Mouse (Mus musculus) intestine, postnatal 0 days (tissue): ENCODE data around the gene Itga7. TPM values are rescaled to one million over a fixed set of nuclear protein-coding genes. Genes with fewer than 3 reads are reported as not detected.
A peak's percentile ranks its signal among the peaks of the same experiment; 100 is the strongest.

ENCODE experiments used
- ATAC-seq: fragments of 200-750 bp; cut with Nextera tagmentation; 2 replicates; pipeline ENCODE4 v1.8.0; 2017; ENCODE audit warnings: mild to moderate bottlenecking, moderate TSS enrichment, moderate library complexity
- H3K27ac ChIP-seq: fragments of 300-500 bp; sonication (generic); 2 replicates; pipeline ENCODE4 v1.5.1; 2014; ENCODE audit warnings: mild to moderate bottlenecking, low read depth, low read length, moderate library complexity
- H3K27me3 ChIP-seq: fragments of 300-500 bp; sonication (generic); replicated peaks from 2 replicates; pipeline ENCODE4 v1.6.1; 2014; ENCODE audit warnings: low read length, mixed read lengths; ENCODE audit not compliant: control insufficient read depth, insufficient read depth
- H3K36me3 ChIP-seq: fragments of 300-500 bp; sonication (generic); 2 replicates; pipeline ENCODE4 v1.6.1; 2014; ENCODE audit warnings: mild to moderate bottlenecking, moderate library complexity; ENCODE audit not compliant: control insufficient read depth, insufficient read depth
- H3K4me1 ChIP-seq: fragments of 300-500 bp; sonication (generic); replicated peaks from 2 replicates; pipeline ENCODE4 v1.6.1; 2014; ENCODE audit warnings: antibody characterized with exemption, low read length, mixed read lengths; ENCODE audit not compliant: control insufficient read depth, insufficient read depth
- H3K4me2 ChIP-seq: fragments of 300-500 bp; sonication (generic); replicated peaks from 2 replicates; pipeline ENCODE4 v1.6.1; 2014; ENCODE audit warnings: low read depth, mild to moderate bottlenecking, moderate library complexity
- H3K4me3 ChIP-seq: fragments of 300-500 bp; sonication (generic); 2 replicates; pipeline ENCODE4 v1.5.1; 2014; ENCODE audit warnings: low read depth, low read length
- H3K9ac ChIP-seq: fragments of 300-500 bp; sonication (generic); 2 replicates; pipeline ENCODE4 v1.6.1; 2014; ENCODE audit warnings: mild to moderate bottlenecking, low read depth, low read length
- H3K9me3 ChIP-seq: fragments of 300-500 bp; sonication (generic); 2 replicates; pipeline ENCODE4 v1.6.1; 2016; ENCODE audit warnings: mixed run types; ENCODE audit not compliant: control insufficient read depth
- CTCF ChIP-seq: sonication (generic); IDR thresholded peaks from 2 replicates; pipeline ENCODE4 v1.5.1; 2016; ENCODE audit warnings: low read depth, mild to moderate bottlenecking, control low read depth, antibody characterized with exemption, moderate library complexity
- WGBS: fragments of 180-500 bp; shearing (Covaris S2); extraction: QIAGEN DNeasy Blood & Tissue Kit; methylation state at CpG from one replicate; pipeline ENCODE4 v1.1.7; 2014; 5-methylcytosine and 5-hydroxymethylcytosine counted together
- polyA plus RNA-seq: library from polyadenylated mRNA; unstranded; fragments of >200 nt; fragmentation: Nextera tagmentation; extraction: Ambion mirVana; gene quantifications from 2 replicates; pipeline ENCODE4 v1.2.1, GENCODE M21; 2015

Itga7 gene
- 3.1 and 3.6 TPM in 2 replicates for polyA plus RNA-seq

GRCm38 (mm10) chr10:128933574-128933973 lies at the start of gene Itga7:
Itga7 (plus strand) TSS chr10:128933818.
- Histone ChIP-seq H3K4me3 (peak within 1 kb of the TSS; percentile 40), H3K9ac (peak within 1 kb of the TSS; percentile 45), H3K9me3 (no peaks in the 10 kb centered on the region), H3K4me2 (peak within 1 kb of the TSS; percentile 70), H3K36me3 (no peaks in the 10 kb centered on the region), H3K27me3 (peaks cover 37% of the 10 kb centered on the region), H3K4me1 (no peaks in the 10 kb centered on the region; the same call in 1 of the 2 replicates), H3K27ac (no peak within 1 kb of the TSS)
- no peak for TF ChIP-seq CTCF
- peak; percentile 61 for ATAC-seq
- 0% methylated on average over 26 of the region's 26 CpGs for WGBS

GRCm38 (mm10) chr10:128888941-128889827 lies 44.4 kb upstream of the Itga7 start:
- H3K9me3 ChIP-seq = no peaks in the 10 kb centered on the region
- ATAC-seq = no peak
- no peak for TF ChIP-seq CTCF
- 10% methylated on average over 6 of the region's 7 CpGs for WGBS
- peaks cover 6% of the 10 kb centered on the region; the same call in 1 of the 2 replicates for H3K36me3 ChIP-seq
- H3K27me3 ChIP-seq = 0 out of 2 replicates have a peak, but pooled peaks cover 4% of the 10 kb centered on the region
- H3K9ac ChIP-seq = no peak overlapping the region
- no peak overlapping the region for H3K27ac ChIP-seq
- H3K4me1 ChIP-seq = no peaks in the 10 kb centered on the region
- peak overlapping the region; percentile 48 for H3K4me2 ChIP-seq
- H3K4me3 ChIP-seq = no peak overlapping the region

- Histone ChIP-seq H3K27ac (no peak overlapping the region), H3K9ac (no peak overlapping the region), H3K36me3 (peaks cover 4% of the 10 kb centered on the region; the same call in 1 of the 2 replicates), H3K4me1 (no peaks in the 10 kb centered on the region), H3K9me3 (no peaks in the 10 kb centered on the region), H3K4me3 (no peak overlapping the region), H3K4me2 (peak overlapping the region; percentile 100), H3K27me3 (peaks cover 9% of the 10 kb centered on the region; the same call in 1 of the 2 replicates)
- no peak for TF ChIP-seq CTCF
- ATAC-seq = no peak
- WGBS = 44% methylated on average over 1 of the region's 2 CpGs
Observed at GRCm38 (mm10) chr10:128889846-128890245, 43.8 kb upstream of the Itga7 start.

GRCm38 (mm10) chr10:128890383-128891295 lies 43.0 kb upstream of the Itga7 start:
- Histone ChIP-seq H3K4me1 (no peaks in the 10 kb centered on the region), H3K9ac (peak overlapping the region; percentile 60), H3K27me3 (peaks cover 9% of the 10 kb centered on the region; the same call in 1 of the 2 replicates), H3K9me3 (no peaks in the 10 kb centered on the region), H3K4me2 (peak overlapping the region; percentile 100), H3K27ac (no peak overlapping the region), H3K36me3 (0 out of 2 replicates have a peak, but pooled peaks cover 3% of the 10 kb centered on the region), H3K4me3 (peak overlapping the region; percentile 53)
- no peak; the same call in 1 of the 2 replicates for ATAC-seq
- no peak for TF ChIP-seq CTCF
- WGBS = 2% methylated on average over 40 of the region's 40 CpGs

GRCm38 (mm10) chr10:128891296-128892094 lies 42.1 kb upstream of the Itga7 start, which contains the start of gene Gdf11:
Gdf11 (minus strand) TSS chr10:128891718.
- Histone ChIP-seq H3K27me3 (peaks cover 17% of the 10 kb centered on the region), H3K4me1 (no peaks in the 10 kb centered on the region), H3K27ac (peak within 1 kb of the TSS; percentile 43; the same call in 1 of the 2 replicates), H3K4me2 (peak within 1 kb of the TSS; percentile 100), H3K4me3 (peak within 1 kb of the TSS; percentile 53), H3K36me3 (no peaks in the 10 kb centered on the region), H3K9me3 (no peaks in the 10 kb centered on the region), H3K9ac (peak within 1 kb of the TSS; percentile 60)
- TF ChIP-seq CTCF = peak; percentile 36; the same call in 1 of the 2 replicates
- WGBS = under 1% methylated on average over 60 of the region's 89 CpGs
- ATAC-seq = peak; percentile 30
